Mouse (Mus musculus): ENCODE measurements around the gene Birc5. TPM values are rescaled to one million over a fixed set of nuclear protein-coding genes. Genes with fewer than 3 reads are reported as not detected.

Birc5 gene
- total and polyA plus RNA-seq, 3 experiments = 193 to 289 (median 270) TPM

DNA sequence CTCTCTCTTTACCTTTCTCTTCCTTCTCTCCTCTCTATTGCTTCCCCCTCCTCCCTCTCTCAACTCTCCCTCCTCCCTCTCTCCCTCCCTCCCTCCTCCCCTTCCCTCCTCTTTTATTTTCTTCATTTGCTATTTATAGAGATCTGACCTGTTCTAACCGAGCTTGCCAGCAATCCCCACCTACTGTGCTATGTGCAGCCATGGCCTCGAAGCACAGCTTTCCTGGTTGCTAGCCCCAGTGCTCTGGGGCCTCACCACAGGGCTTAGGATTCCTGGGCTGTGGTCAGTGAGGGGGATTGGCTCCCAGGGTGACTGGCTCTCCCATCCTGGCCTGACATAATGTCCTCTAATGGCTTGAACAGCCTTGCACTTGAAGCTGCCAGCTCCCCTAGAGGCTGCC is 47.5 kb downstream of the Birc5 start:
- in situ Hi-C loops (cut with MboI; ENCODE audit: low pct_ligation_motif_present, low pct_unique_long_range_greater_than_20kb, low sequenced_read_pairs) = no loop called here
- Histone ChIP-seq H3K9me3 (replicated peaks; ENCODE audit: low read length) (peaks cover 7% of the 10 kb centered on the region), H3K36me3 (replicated peaks in 1 of 2; ENCODE audit: control insufficient read depth in 1 of 2, insufficient read depth in 1 of 2, low read length in 1 of 2) (no peaks in the 10 kb centered on the region), H3K27ac (ENCODE audit: insufficient read depth, low read depth) (no peak overlapping the region), H3K4me1 (ENCODE audit: control insufficient read depth in 1 of 2, insufficient read depth in 2 of 2) (peaks cover 0 to 3% of the 10 kb centered on the region in 2 experiments; a peak in 2 of 4 replicates), H3K27me3 (replicated peaks) (peaks cover 48% of the 10 kb centered on the region), H3K79me2 (replicated peaks; ENCODE audit: control insufficient read depth, extremely low read depth, insufficient read depth, poor library complexity, severe bottlenecking) (no peaks in the 10 kb centered on the region), H3K4me2 (ENCODE audit: insufficient read depth, low read depth, poor library complexity, severe bottlenecking) (no peak overlapping the region), H3K4me3 (replicated peaks in 1 of 3; ENCODE audit: low read depth in 2 of 3, low read length in 2 of 3, poor library complexity in 1 of 3) (no peak overlapping the region), H3K9ac (ENCODE audit: insufficient read depth, low read depth) (no peak overlapping the region)
- dilution Hi-C loops (cut with MboI; ENCODE audit: extremely low pct_ligation_motif_present, extremely low pct_unique_long_range_greater_than_20kb, low sequenced_read_pairs) = no loop called here
- TF ChIP-seq BHLHE40 (IDR thresholded peaks at IDR 0.05; ENCODE audit: low read depth, low read length) = no peak
- no peak for DNase-seq (ENCODE audit: extremely low read depth)

DNA sequence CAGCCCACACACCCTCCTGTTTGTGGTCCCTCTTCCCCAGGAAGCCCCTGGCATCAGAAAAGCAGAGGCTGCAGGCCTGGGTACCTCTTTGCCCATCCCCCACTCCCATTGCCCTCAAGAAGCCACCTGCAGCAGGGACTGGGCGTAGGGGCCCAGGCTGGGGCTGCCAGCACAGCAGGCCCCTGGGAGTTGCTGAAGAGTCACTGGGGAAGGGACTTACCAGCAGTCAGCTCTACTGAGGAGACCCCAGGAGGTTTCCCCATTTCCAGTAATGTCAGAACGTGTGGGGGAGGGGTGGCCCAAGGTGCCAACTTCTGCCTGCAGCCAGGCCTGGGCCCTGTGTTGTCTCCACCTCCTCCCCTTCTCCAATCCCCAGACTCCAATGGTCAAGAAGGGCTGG is 53.2 kb downstream of the Birc5 start:
- Histone ChIP-seq H3K79me2 (replicated peaks; ENCODE audit: control insufficient read depth, extremely low read depth, insufficient read depth, poor library complexity, severe bottlenecking) (no peaks in the 10 kb centered on the region), H3K36me3 (replicated peaks in 1 of 2; ENCODE audit: control insufficient read depth in 1 of 2, insufficient read depth in 1 of 2, low read length in 1 of 2) (no peaks in the 10 kb centered on the region), H3K9ac (ENCODE audit: insufficient read depth, low read depth) (no peak overlapping the region), H3K4me1 (ENCODE audit: control insufficient read depth in 1 of 2, insufficient read depth in 2 of 2) (peaks cover 16 to 31% of the 10 kb centered on the region in 2 experiments), H3K4me2 (ENCODE audit: insufficient read depth, low read depth, poor library complexity, severe bottlenecking) (0 out of 2 replicates have a peak overlapping the region, but pooled peaks have one; percentile 11), H3K9me3 (replicated peaks; ENCODE audit: low read length) (peaks cover 10% of the 10 kb centered on the region), H3K4me3 (replicated peaks in 1 of 3; ENCODE audit: low read depth in 2 of 3, low read length in 2 of 3, poor library complexity in 1 of 3) (no peak overlapping the region), H3K27ac (ENCODE audit: insufficient read depth, low read depth) (no peak overlapping the region), H3K27me3 (replicated peaks) (peaks cover 29% of the 10 kb centered on the region)
- 0 out of 2 replicates have a peak, but pooled peaks have one; percentile 52 for TF ChIP-seq MXI1 (IDR thresholded peaks at IDR 0.05; ENCODE audit: low read depth, low read length)
- TF ChIP-seq UBTF (IDR thresholded peaks at IDR 0.05; ENCODE audit: low read depth, low read length) = no peak
- peak; percentile 73 for TF ChIP-seq ETS1 (conservative IDR thresholded peaks at IDR 0.05; ENCODE audit: low read depth, low read length)
- no peak for TF ChIP-seq JUN (IDR thresholded peaks at IDR 0.05; ENCODE audit: insufficient read depth, low read depth, low read length)
- peak; percentile 49; the same call in 1 of the 2 replicates for TF ChIP-seq BHLHE40 (IDR thresholded peaks at IDR 0.05; ENCODE audit: low read depth, low read length)
- no peak for TF ChIP-seq NRF1 (IDR thresholded peaks at IDR 0.05; ENCODE audit: low read depth, low read length)
- no peak for TF ChIP-seq ZKSCAN1 (IDR thresholded peaks at IDR 0.05; ENCODE audit: borderline replicate concordance, low read depth, low read length)
- TF ChIP-seq TCF12 (IDR thresholded peaks at IDR 0.05; ENCODE audit: low read depth, low read length) = peak; percentile 92
- TF ChIP-seq KAT2A (IDR thresholded peaks at IDR 0.05; ENCODE audit: insufficient replicate concordance, low read length) = peak; percentile 64; the same call in 1 of the 2 replicates
- TF ChIP-seq CTCF (conservative IDR thresholded peaks at IDR 0.05 in 1 of 2, IDR thresholded peaks at IDR 0.05 in 1 of 2; ENCODE audit: low read depth in 2 of 2, low read length in 2 of 2) = no peak
- TF ChIP-seq CHD2 (IDR thresholded peaks at IDR 0.05; ENCODE audit: low read length) = peak; percentile 84
- TF ChIP-seq E2F4 (IDR thresholded peaks at IDR 0.05; ENCODE audit: insufficient replicate concordance, low read depth, low read length) = no peak
- TF ChIP-seq GABPA (IDR thresholded peaks at IDR 0.05; ENCODE audit: insufficient replicate concordance, low read depth, low read length) = no peak
- peak; percentile 73 for TF ChIP-seq MEF2A (IDR thresholded peaks at IDR 0.05; ENCODE audit: borderline replicate concordance, low read depth, low read length)
- TF ChIP-seq HCFC1 (IDR thresholded peaks at IDR 0.05; ENCODE audit: low read depth, low read length) = no peak
- peak; percentile 60 for TF ChIP-seq IRF4 (IDR thresholded peaks at IDR 0.05; ENCODE audit: low read depth, low read length)
- TF ChIP-seq JUND (conservative IDR thresholded peaks at IDR 0.05; ENCODE audit: low read depth, low read length) = no peak
- TF ChIP-seq CHD1 (IDR thresholded peaks at IDR 0.05; ENCODE audit: low read depth, low read length) = no peak
- TF ChIP-seq USF1 (IDR thresholded peaks at IDR 0.05; ENCODE audit: low read depth, low read length) = no peak
- peak; percentile 25 for TF ChIP-seq SMC3 (IDR thresholded peaks at IDR 0.05; ENCODE audit: low read depth, low read length)
- TF ChIP-seq SIN3A (IDR thresholded peaks at IDR 0.05; ENCODE audit: low read length) = no peak
- 0 out of 2 replicates have a peak, but pooled peaks have one; percentile 18 for TF ChIP-seq MAFK (IDR thresholded peaks at IDR 0.05; ENCODE audit: insufficient replicate concordance, low read length)
- TF ChIP-seq POLR2A (IDR thresholded peaks at IDR 0.05; ENCODE audit: low read depth, low read length) = no peak
- no peak for TF ChIP-seq RCOR1 (conservative IDR thresholded peaks at IDR 0.05; ENCODE audit: low read depth, low read length)
- TF ChIP-seq NELFE (IDR thresholded peaks at IDR 0.05; ENCODE audit: low read depth, low read length) = no peak
- TF ChIP-seq EP300 (IDR thresholded peaks at IDR 0.05; ENCODE audit: low read length) = peak; percentile 60; the same call in 1 of the 2 replicates
- in situ Hi-C loops (cut with MboI; ENCODE audit: low pct_ligation_motif_present, low pct_unique_long_range_greater_than_20kb, low sequenced_read_pairs) (no loop called here), dilution Hi-C loops (cut with MboI; ENCODE audit: extremely low pct_ligation_motif_present, extremely low pct_unique_long_range_greater_than_20kb, low sequenced_read_pairs) (no loop called here)
- peak; percentile 63 for DNase-seq (ENCODE audit: extremely low read depth)

Data from CH12.LX (cell line).